Mouse (Mus musculus): ENCODE measurements around the gene Mrgpre. TPM values are rescaled to one million over a fixed set of nuclear protein-coding genes. Genes with fewer than 3 reads are reported as not detected.

Gene Mrgpre
- polyA plus RNA-seq, 1 experiment from 2014 or later = 1.4 TPM

GRCm38 (mm10) chr7:143800770-143801169, 16.5 kb upstream of the Mrgpre start:
- Histone ChIP-seq H3K9me3 (replicated peaks; ENCODE audit: control insufficient read depth, low read length) (no peaks in the 10 kb centered on the region), H3K36me3 (replicated peaks; ENCODE audit: control insufficient read depth, insufficient read depth, low read depth, low read length) (peaks cover 3% of the 10 kb centered on the region)
- 84% methylated on average over 1 of the region's 1 CpGs for WGBS

GRCm38 (mm10) chr7:143798783-143799182, 14.5 kb upstream of the Mrgpre start:
- no peak overlapping the region for H3K27ac ChIP-seq (replicated peaks; ENCODE audit: low read depth, low read length)
- no peak overlapping the region for H3K9ac ChIP-seq (replicated peaks; ENCODE audit: low read length)
- H3K4me3 ChIP-seq (ENCODE audit: low read depth, low read length) = no peak overlapping the region
- no peaks in the 10 kb centered on the region for H3K4me1 ChIP-seq (ENCODE audit: control insufficient read depth, insufficient read depth, low read length)
- no peaks in the 10 kb centered on the region for H3K27me3 ChIP-seq (ENCODE audit: control insufficient read depth, insufficient read depth, low read length)
- no peak for ATAC-seq (replicated peaks; ENCODE audit: insufficient number of reproducible peaks, low FRiP score, low TSS enrichment, low read depth)
- no peak overlapping the region for H3K4me2 ChIP-seq (ENCODE audit: low read depth, low read length)
- no peaks in the 10 kb centered on the region for H3K9me3 ChIP-seq (replicated peaks; ENCODE audit: control insufficient read depth, low read length)
- no peak for DNase-seq (ENCODE audit: low spot score)
- 94% methylated on average over 4 of the region's 4 CpGs for WGBS
- H3K36me3 ChIP-seq (replicated peaks; ENCODE audit: control insufficient read depth, insufficient read depth, low read depth, low read length) = peaks cover 3% of the 10 kb centered on the region

More at GRCm38 (mm10) chr7:143800770-143801169, 16.5 kb upstream of the Mrgpre start:
- Histone ChIP-seq H3K27ac (replicated peaks; ENCODE audit: low read depth, low read length) (no peak overlapping the region), H3K9ac (replicated peaks; ENCODE audit: low read length) (no peak overlapping the region), H3K27me3 (ENCODE audit: control insufficient read depth, insufficient read depth, low read length) (no peaks in the 10 kb centered on the region), H3K4me1 (ENCODE audit: control insufficient read depth, insufficient read depth, low read length) (no peaks in the 10 kb centered on the region), H3K4me2 (ENCODE audit: low read depth, low read length) (no peak overlapping the region), H3K4me3 (ENCODE audit: low read depth, low read length) (no peak overlapping the region)
- DNase-seq (ENCODE audit: low spot score) (no peak), ATAC-seq (replicated peaks; ENCODE audit: insufficient number of reproducible peaks, low FRiP score, low TSS enrichment, low read depth) (no peak)

GRCm38 (mm10) chr7:143793121-143793520, 8.8 kb upstream of the Mrgpre start:
- no peaks in the 10 kb centered on the region; the same call in 1 of the 2 replicates for H3K36me3 ChIP-seq (replicated peaks; ENCODE audit: control insufficient read depth, insufficient read depth, low read depth, low read length)
- H3K9ac ChIP-seq (replicated peaks; ENCODE audit: low read length) = no peak overlapping the region
- H3K9me3 ChIP-seq (replicated peaks; ENCODE audit: control insufficient read depth, low read length) = no peaks in the 10 kb centered on the region
- ATAC-seq (replicated peaks; ENCODE audit: insufficient number of reproducible peaks, low FRiP score, low TSS enrichment, low read depth) = no peak
- no peak overlapping the region for H3K4me3 ChIP-seq (ENCODE audit: low read depth, low read length)
- no peak overlapping the region for H3K4me2 ChIP-seq (ENCODE audit: low read depth, low read length)
- H3K27me3 ChIP-seq (ENCODE audit: control insufficient read depth, insufficient read depth, low read length) = no peaks in the 10 kb centered on the region
- WGBS = 62% methylated on average over 4 of the region's 4 CpGs
- H3K27ac ChIP-seq (replicated peaks; ENCODE audit: low read depth, low read length) = no peak overlapping the region
- peak; percentile 25 for DNase-seq (ENCODE audit: low spot score)
- no peaks in the 10 kb centered on the region for H3K4me1 ChIP-seq (ENCODE audit: control insufficient read depth, insufficient read depth, low read length)

GRCm38 (mm10) chr7:143792336-143792985, 8.2 kb upstream of the Mrgpre start:
- Histone ChIP-seq H3K4me1 (ENCODE audit: control insufficient read depth, insufficient read depth, low read length) (no peaks in the 10 kb centered on the region), H3K9me3 (replicated peaks; ENCODE audit: control insufficient read depth, low read length) (no peaks in the 10 kb centered on the region), H3K27ac (replicated peaks; ENCODE audit: low read depth, low read length) (no peak overlapping the region), H3K9ac (replicated peaks; ENCODE audit: low read length) (no peak overlapping the region), H3K4me3 (ENCODE audit: low read depth, low read length) (no peak overlapping the region), H3K27me3 (ENCODE audit: control insufficient read depth, insufficient read depth, low read length) (no peaks in the 10 kb centered on the region), H3K36me3 (replicated peaks; ENCODE audit: control insufficient read depth, insufficient read depth, low read depth, low read length) (no peaks in the 10 kb centered on the region; the same call in 1 of the 2 replicates), H3K4me2 (ENCODE audit: low read depth, low read length) (no peak overlapping the region)
- 77% methylated on average over 6 of the region's 6 CpGs for WGBS
- no peak for ATAC-seq (replicated peaks; ENCODE audit: insufficient number of reproducible peaks, low FRiP score, low TSS enrichment, low read depth)
- no peak for DNase-seq (ENCODE audit: low spot score)

- H3K36me3 ChIP-seq (replicated peaks; ENCODE audit: control insufficient read depth, insufficient read depth, low read depth, low read length) = no peaks in the 10 kb centered on the region
- no peaks in the 10 kb centered on the region for H3K9me3 ChIP-seq (replicated peaks; ENCODE audit: control insufficient read depth, low read length)
- peak overlapping the region; percentile 62 for H3K9ac ChIP-seq (replicated peaks; ENCODE audit: low read length)
- H3K4me3 ChIP-seq (ENCODE audit: low read depth, low read length) = peak overlapping the region; percentile 35
- DNase-seq (ENCODE audit: low spot score) = peak; percentile 17
- H3K27ac ChIP-seq (replicated peaks; ENCODE audit: low read depth, low read length) = peak overlapping the region; percentile 56
- H3K27me3 ChIP-seq (ENCODE audit: control insufficient read depth, insufficient read depth, low read length) = no peaks in the 10 kb centered on the region
- ATAC-seq (replicated peaks; ENCODE audit: insufficient number of reproducible peaks, low FRiP score, low TSS enrichment, low read depth) = peak; percentile 49; the same call in 1 of the 2 replicates
- H3K4me2 ChIP-seq (ENCODE audit: low read depth, low read length) = peak overlapping the region; percentile 74
- H3K4me1 ChIP-seq (ENCODE audit: control insufficient read depth, insufficient read depth, low read length) = peaks cover 3% of the 10 kb centered on the region
- WGBS = 26% methylated on average over 4 of the region's 6 CpGs
These were observed 813 bp downstream of the Mrgpre start for GRCm38 (mm10) chr7:143783378-143783995.

GRCm38 (mm10) chr7:143777375-143777774, 6.9 kb downstream of the Mrgpre start:
- Histone ChIP-seq H3K4me1 (ENCODE audit: control insufficient read depth, insufficient read depth, low read length) (no peaks in the 10 kb centered on the region), H3K4me2 (ENCODE audit: low read depth, low read length) (no peak overlapping the region), H3K4me3 (ENCODE audit: low read depth, low read length) (no peak overlapping the region), H3K36me3 (replicated peaks; ENCODE audit: control insufficient read depth, insufficient read depth, low read depth, low read length) (no peaks in the 10 kb centered on the region), H3K9me3 (replicated peaks; ENCODE audit: control insufficient read depth, low read length) (no peaks in the 10 kb centered on the region), H3K27me3 (ENCODE audit: control insufficient read depth, insufficient read depth, low read length) (no peaks in the 10 kb centered on the region), H3K27ac (replicated peaks; ENCODE audit: low read depth, low read length) (no peak overlapping the region), H3K9ac (replicated peaks; ENCODE audit: low read length) (no peak overlapping the region)
- 58% methylated on average over 2 of the region's 2 CpGs for WGBS
- ATAC-seq (replicated peaks; ENCODE audit: insufficient number of reproducible peaks, low FRiP score, low TSS enrichment, low read depth) = no peak
- no peak for DNase-seq (ENCODE audit: low spot score)

- H3K4me3 ChIP-seq (ENCODE audit: low read depth, low read length) = no peak overlapping the region
- H3K4me1 ChIP-seq (ENCODE audit: control insufficient read depth, insufficient read depth, low read length) = no peaks in the 10 kb centered on the region
- ATAC-seq (replicated peaks; ENCODE audit: insufficient number of reproducible peaks, low FRiP score, low TSS enrichment, low read depth) = no peak
- no peak for DNase-seq (ENCODE audit: low spot score)
- no peak overlapping the region for H3K9ac ChIP-seq (replicated peaks; ENCODE audit: low read length)
- H3K9me3 ChIP-seq (replicated peaks; ENCODE audit: control insufficient read depth, low read length) = no peaks in the 10 kb centered on the region
- no peaks in the 10 kb centered on the region for H3K36me3 ChIP-seq (replicated peaks; ENCODE audit: control insufficient read depth, insufficient read depth, low read depth, low read length)
- WGBS = 25% methylated on average over 3 of the region's 3 CpGs
- no peak overlapping the region for H3K27ac ChIP-seq (replicated peaks; ENCODE audit: low read depth, low read length)
- no peak overlapping the region for H3K4me2 ChIP-seq (ENCODE audit: low read depth, low read length)
- no peaks in the 10 kb centered on the region for H3K27me3 ChIP-seq (ENCODE audit: control insufficient read depth, insufficient read depth, low read length)
These were observed 8.2 kb downstream of the Mrgpre start for GRCm38 (mm10) chr7:143776137-143776536.

- no peaks in the 10 kb centered on the region for H3K9me3 ChIP-seq (replicated peaks; ENCODE audit: control insufficient read depth, low read length)
- WGBS = 62% methylated on average over 1 of the region's 1 CpGs
- no peak overlapping the region for H3K4me2 ChIP-seq (ENCODE audit: low read depth, low read length)
- no peaks in the 10 kb centered on the region for H3K4me1 ChIP-seq (ENCODE audit: control insufficient read depth, insufficient read depth, low read length)
- H3K4me3 ChIP-seq (ENCODE audit: low read depth, low read length) = no peak overlapping the region
- no peaks in the 10 kb centered on the region; the same call in 1 of the 2 replicates for H3K27me3 ChIP-seq (ENCODE audit: control insufficient read depth, insufficient read depth, low read length)
- no peak overlapping the region for H3K27ac ChIP-seq (replicated peaks; ENCODE audit: low read depth, low read length)
- no peaks in the 10 kb centered on the region for H3K36me3 ChIP-seq (replicated peaks; ENCODE audit: control insufficient read depth, insufficient read depth, low read depth, low read length)
- ATAC-seq (replicated peaks; ENCODE audit: insufficient number of reproducible peaks, low FRiP score, low TSS enrichment, low read depth) (no peak), DNase-seq (ENCODE audit: low spot score) (no peak)
- H3K9ac ChIP-seq (replicated peaks; ENCODE audit: low read length) = no peak overlapping the region
These were observed 14.8 kb downstream of the Mrgpre start for GRCm38 (mm10) chr7:143769461-143769860.
